Mouse (Mus musculus) forebrain, embryonic 16.5 days (tissue): Measurements from ENCODE around the gene Celsr1. TPM values are rescaled to one million over a fixed set of nuclear protein-coding genes. Genes with fewer than 3 reads are reported as not detected.
A peak's percentile ranks its signal among the peaks of the same experiment; 100 is the strongest.

Source experiments
- ATAC-seq: fragments of 200-750 bp; cut with Nextera tagmentation; 2 replicates; pipeline ENCODE4 v1.8.0; 2017; ENCODE audit warnings: mild to moderate bottlenecking, moderate library complexity
- H3K27ac ChIP-seq: fragments of 300-500 bp; sonication (generic); 2 replicates; pipeline ENCODE4 v1.5.1; 2014; ENCODE audit warnings: low read length, control low read depth
- H3K27me3 ChIP-seq: fragments of 300-500 bp; sonication (generic); replicated peaks from 2 replicates; pipeline ENCODE4 v1.6.1; 2014; ENCODE audit warnings: low read length; ENCODE audit not compliant: control insufficient read depth, insufficient read depth
- H3K36me3 ChIP-seq: fragments of 300-500 bp; sonication (generic); 2 replicates; pipeline ENCODE4 v1.6.1; 2014; ENCODE audit not compliant: control insufficient read depth, insufficient read depth
- H3K4me1 ChIP-seq: fragments of 300-500 bp; sonication (generic); replicated peaks from 2 replicates; pipeline ENCODE4 v1.6.1; 2014; ENCODE audit warnings: low read length; ENCODE audit not compliant: control insufficient read depth, insufficient read depth
- H3K4me2 ChIP-seq: fragments of 300-500 bp; sonication (generic); 2 replicates; pipeline ENCODE4 v1.6.1; 2014; ENCODE audit warnings: mild to moderate bottlenecking, low read length, control low read depth
- H3K4me3 ChIP-seq: fragments of 300-500 bp; sonication (generic); replicated peaks from 2 replicates; pipeline ENCODE4 v1.5.1; 2014; ENCODE audit warnings: mild to moderate bottlenecking, low read length, control low read depth
- H3K9ac ChIP-seq: fragments of 300-500 bp; sonication (generic); replicated peaks from 2 replicates; pipeline ENCODE4 v1.6.1; 2014; ENCODE audit warnings: low read depth, low read length, control low read depth
- H3K9me3 ChIP-seq: fragments of 300-500 bp; sonication (generic); 2 replicates; pipeline ENCODE4 v1.6.1; 2016; ENCODE audit warnings: low read length; ENCODE audit not compliant: control insufficient read depth
- WGBS: fragments of 180-500 bp; shearing (Covaris S2); extraction: QIAGEN DNeasy Blood & Tissue Kit; methylation state at CpG from one replicate; pipeline ENCODE4 v1.1.7; 2014; 5-methylcytosine and 5-hydroxymethylcytosine counted together
- polyA plus RNA-seq: library from polyadenylated mRNA; unstranded; fragments of >200 nt; fragmentation: Nextera tagmentation; extraction: Ambion mirVana; gene quantifications from 2 replicates; pipeline ENCODE4 v1.2.1, GENCODE M21; 2015

Gene Celsr1
- polyA plus RNA-seq, 1 experiment from 2014 or later: 4.6 TPM

DNA sequence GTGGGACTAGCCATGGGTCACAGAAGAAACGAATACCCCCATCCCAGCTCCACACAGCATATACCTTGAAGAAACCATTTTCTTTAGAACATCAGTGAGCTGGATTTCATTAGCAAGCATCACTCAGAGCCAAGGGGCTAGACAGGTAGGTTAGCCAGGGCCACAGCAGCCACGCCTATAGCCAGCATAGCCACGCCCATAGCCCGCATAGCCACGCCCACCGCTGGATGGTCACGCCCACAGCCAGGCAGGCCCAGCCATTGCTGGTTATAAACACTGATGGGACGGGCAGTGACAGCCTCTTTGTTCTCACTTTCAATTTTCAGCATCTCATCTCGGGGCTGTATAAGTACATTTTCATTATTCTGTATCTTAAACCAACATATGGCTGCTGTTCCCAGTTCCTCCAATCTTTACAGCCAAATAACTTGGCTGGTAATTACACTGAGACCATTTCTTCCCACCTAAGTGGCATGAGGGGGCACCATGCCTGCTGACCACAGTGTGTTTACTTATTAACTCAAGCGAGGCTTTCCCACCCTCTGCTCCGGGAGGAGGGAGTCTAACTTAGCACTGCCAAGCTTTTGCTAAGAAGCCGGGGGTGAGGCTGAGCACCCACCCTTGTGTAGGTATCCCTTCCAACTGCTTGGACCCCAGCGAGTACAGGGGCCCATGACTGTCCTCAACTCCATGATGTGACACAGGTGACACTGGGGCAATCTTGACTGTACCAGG, 37.4 kb downstream of the Celsr1 start:
- Histone ChIP-seq H3K4me2 (no peak overlapping the region), H3K27me3 (no peaks in the 10 kb centered on the region), H3K27ac (peak overlapping the region; percentile 93), H3K9ac (no peak overlapping the region), H3K9me3 (no peaks in the 10 kb centered on the region), H3K4me3 (no peak overlapping the region), H3K4me1 (peaks cover 80% of the 10 kb centered on the region), H3K36me3 (no peaks in the 10 kb centered on the region)
- WGBS: 36% methylated on average over 13 of the region's 13 CpGs
- ATAC-seq: no peak

DNA sequence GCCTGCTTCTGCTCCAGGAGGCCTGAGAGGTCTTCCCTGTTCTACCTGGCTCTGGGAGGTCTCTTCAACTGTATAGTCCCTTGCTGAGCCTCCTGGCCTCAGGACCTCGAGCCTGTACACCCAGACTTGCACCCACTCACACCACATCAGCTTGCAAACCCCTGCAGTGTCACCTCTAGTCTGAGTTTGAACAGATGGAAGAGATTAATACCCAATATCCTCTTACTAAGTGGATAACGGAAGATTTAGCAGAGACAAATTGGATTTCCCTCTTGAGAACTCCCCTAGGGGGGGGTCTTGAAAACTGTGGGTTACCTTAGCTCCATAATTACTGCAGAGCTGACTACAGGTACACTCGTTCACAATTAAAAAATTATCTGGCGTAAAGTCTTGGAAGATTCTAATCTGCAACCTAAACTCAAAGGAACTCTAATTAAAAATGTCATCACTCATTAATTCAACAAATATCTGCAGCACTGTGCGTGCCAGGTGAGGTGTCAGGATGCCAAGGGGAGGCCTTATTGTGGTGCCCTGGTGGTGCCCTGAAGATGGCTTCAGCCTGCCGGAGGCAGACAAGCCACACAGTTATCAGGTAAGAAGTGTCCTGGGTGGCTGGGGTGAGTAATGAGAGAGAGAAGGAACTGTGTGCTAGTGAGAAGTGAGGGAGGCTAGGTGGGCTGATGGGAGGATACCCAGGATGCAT, 38.5 kb downstream of the Celsr1 start:
- peaks cover 75% of the 10 kb centered on the region for H3K4me1 ChIP-seq
- no peaks in the 10 kb centered on the region for H3K27me3 ChIP-seq
- H3K9me3 ChIP-seq: no peaks in the 10 kb centered on the region
- no peak for ATAC-seq
- 40% methylated on average over 6 of the region's 6 CpGs for WGBS
- no peak overlapping the region for H3K9ac ChIP-seq
- no peak overlapping the region for H3K4me2 ChIP-seq
- no peaks in the 10 kb centered on the region for H3K36me3 ChIP-seq
- no peak overlapping the region for H3K4me3 ChIP-seq
- peak overlapping the region; percentile 93 for H3K27ac ChIP-seq

DNA sequence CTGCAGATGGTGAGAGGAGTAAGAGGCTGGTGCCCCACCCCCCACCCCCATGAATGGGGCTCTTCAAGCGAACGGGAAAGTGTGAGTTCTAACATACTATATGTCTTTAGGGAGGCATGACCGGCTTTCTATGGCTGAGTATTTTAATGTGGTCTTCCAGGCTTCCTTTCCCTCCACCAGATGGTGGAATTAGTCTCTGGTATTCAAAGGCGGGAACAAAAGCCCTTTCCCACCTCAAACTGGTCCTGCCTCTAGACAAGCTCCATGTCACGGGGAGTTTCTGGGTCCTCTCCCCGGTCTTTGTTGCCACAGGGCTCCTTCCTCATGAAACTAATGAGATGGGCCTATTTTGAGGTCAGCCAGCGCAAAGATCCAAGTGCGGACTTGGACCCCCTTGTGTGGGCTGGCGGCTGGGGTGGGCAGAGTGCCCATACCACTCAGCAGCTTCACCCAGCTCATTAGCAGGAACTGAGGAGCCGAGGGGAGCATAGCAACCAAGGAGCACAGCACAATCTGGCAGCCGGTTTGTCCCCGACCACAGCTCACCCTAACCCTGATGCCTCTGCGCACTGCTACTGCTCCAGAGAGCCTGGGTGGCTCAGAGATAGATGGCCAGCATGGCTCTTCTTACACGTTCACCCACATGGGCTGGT, 39.5 kb downstream of the Celsr1 start:
- Histone ChIP-seq H3K27me3 (no peaks in the 10 kb centered on the region), H3K36me3 (no peaks in the 10 kb centered on the region), H3K9ac (no peak overlapping the region), H3K27ac (peak overlapping the region; percentile 93), H3K4me2 (peak overlapping the region; percentile 18; the same call in 1 of the 2 replicates), H3K4me3 (no peak overlapping the region), H3K9me3 (no peaks in the 10 kb centered on the region), H3K4me1 (peaks cover 70% of the 10 kb centered on the region)
- WGBS: 12% methylated on average over 14 of the region's 14 CpGs
- peak; percentile 85 for ATAC-seq

DNA sequence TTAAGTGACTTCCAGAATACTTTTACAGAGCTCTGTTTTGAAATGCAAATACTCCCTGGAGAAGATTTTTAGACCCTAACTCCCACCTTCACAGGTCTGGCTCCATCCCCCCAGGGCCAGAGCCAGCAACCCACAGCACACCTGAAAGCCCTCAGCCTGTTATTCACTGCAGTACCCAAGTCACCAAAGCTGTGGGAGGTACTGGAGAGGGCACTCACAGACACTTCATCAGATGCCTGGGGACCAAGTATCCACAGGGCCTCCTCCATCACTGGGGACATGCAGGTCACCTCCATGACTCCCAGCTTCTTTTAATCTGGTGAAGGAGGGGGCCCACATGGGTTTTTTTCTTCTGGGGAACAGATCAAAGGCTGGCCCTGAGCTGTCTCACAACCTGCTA, 40.2 kb downstream of the Celsr1 start:
- no peaks in the 10 kb centered on the region for H3K36me3 ChIP-seq
- H3K4me2 ChIP-seq: no peak overlapping the region
- H3K27me3 ChIP-seq: no peaks in the 10 kb centered on the region
- H3K9me3 ChIP-seq: no peaks in the 10 kb centered on the region
- H3K4me3 ChIP-seq: no peak overlapping the region
- peaks cover 70% of the 10 kb centered on the region for H3K4me1 ChIP-seq
- ATAC-seq: no peak
- H3K27ac ChIP-seq: peak overlapping the region; percentile 93
- 0 out of 2 replicates have a peak overlapping the region, but pooled peaks have one; percentile 6 for H3K9ac ChIP-seq

DNA sequence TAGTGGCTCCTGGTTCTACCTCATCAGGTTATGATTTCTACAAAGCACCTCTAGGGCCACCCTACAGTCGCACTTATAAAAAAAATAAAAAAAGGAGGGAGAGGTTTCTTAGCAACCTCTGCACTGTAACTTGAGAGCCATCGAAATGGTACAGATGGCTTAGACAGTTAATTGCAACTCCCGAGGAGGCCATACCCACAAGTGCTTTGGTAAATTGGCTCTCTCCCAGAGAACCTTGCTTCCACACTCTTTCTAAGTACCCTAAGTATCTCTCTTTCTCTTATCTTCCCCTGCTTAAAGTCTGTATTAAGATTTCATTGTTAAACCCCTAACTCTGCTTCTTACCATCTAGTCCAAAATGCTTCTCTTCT, 41.5 kb downstream of the Celsr1 start:
- H3K27me3 ChIP-seq: no peaks in the 10 kb centered on the region
- 5% methylated on average over 3 of the region's 3 CpGs for WGBS
- H3K4me2 ChIP-seq: no peak overlapping the region
- ATAC-seq: no peak
- peaks cover 62% of the 10 kb centered on the region for H3K4me1 ChIP-seq
- peak overlapping the region; percentile 93 for H3K27ac ChIP-seq
- H3K36me3 ChIP-seq: no peaks in the 10 kb centered on the region
- H3K4me3 ChIP-seq: no peak overlapping the region
- no peak overlapping the region for H3K9ac ChIP-seq
- no peaks in the 10 kb centered on the region for H3K9me3 ChIP-seq

DNA sequence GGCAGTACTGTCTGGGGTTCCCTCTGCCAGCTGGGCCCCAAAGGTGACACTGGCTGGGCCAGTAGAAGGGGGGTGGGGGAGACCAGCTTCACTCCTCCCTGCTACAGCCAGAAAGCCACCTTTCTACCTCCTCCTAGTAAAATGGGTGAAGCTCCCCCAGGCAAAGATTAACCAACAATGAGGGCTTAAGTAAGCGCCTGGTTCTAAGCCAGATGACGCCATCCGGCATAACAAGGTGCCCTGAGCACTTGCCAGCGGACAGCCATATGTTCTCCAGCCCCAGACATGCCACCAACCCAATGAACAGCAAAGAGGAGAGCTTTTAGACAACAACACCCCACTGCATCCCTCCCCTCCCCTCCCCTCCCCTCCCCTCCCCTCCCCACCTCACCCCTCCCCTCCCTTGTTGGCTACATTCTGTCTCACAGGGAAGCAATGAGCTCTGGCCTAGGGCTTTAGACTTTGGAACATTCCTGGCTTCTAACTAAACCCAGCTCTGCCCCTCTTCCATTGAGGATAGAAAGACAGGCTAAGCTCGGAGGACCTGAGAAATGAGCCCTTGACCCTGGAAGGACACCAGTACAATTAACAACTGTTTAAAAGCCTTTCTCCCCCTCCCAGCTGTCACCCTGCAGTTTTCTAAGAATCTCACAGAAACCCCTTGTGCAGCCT, 42.0 kb downstream of the Celsr1 start:
- ATAC-seq: peak; percentile 47
- 14% methylated on average over 5 of the region's 5 CpGs for WGBS
- H3K4me1 ChIP-seq: peaks cover 58% of the 10 kb centered on the region

DNA sequence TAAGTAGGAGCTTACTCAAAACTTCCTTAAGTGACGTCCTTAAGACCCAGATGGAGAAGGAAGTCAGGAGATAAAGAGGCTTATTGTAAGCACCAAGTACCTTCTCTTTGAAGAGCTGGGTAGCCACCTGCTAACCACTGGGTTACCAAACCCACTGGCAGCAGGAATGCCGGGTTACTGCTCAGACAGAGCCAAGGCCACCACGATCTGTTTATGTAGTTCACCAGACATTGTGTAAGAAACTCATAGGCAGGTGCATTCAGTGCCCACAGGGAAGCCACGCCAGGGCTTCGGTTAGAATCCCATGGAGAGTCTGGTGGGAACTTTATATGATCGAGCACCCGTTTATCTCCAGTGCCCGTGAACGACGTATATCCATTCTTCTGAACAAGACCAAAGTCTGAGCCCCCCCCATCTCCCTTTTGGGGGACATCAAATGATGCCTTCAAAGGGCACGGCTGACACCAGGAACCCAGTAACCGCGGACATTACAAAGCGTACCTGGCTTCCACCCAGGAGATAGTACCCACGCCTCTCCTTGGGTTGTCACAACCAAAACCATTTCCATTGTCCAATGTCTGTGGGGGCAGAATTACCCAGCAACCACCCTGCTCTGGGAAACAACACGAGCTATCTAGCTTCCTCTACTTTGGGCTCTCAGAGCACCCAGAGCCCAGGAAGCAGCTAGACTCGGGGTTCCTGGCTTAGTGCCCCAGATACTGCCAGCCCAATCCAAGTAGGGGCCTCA, 42.7 kb downstream of the Celsr1 start:
- Histone ChIP-seq H3K9me3 (no peaks in the 10 kb centered on the region), H3K4me2 (no peak overlapping the region), H3K4me1 (peaks cover 54% of the 10 kb centered on the region), H3K27ac (peak overlapping the region; percentile 89), H3K27me3 (no peaks in the 10 kb centered on the region), H3K36me3 (no peaks in the 10 kb centered on the region), H3K9ac (no peak overlapping the region), H3K4me3 (no peak overlapping the region)
- 63% methylated on average over 17 of the region's 17 CpGs for WGBS
- ATAC-seq: no peak; the same call in 1 of the 2 replicates

More for the DNA sequence above, 42.0 kb downstream of the Celsr1 start:
- Histone ChIP-seq H3K9me3 (no peaks in the 10 kb centered on the region), H3K27me3 (no peaks in the 10 kb centered on the region), H3K4me3 (no peak overlapping the region), H3K36me3 (no peaks in the 10 kb centered on the region), H3K4me2 (no peak overlapping the region), H3K9ac (no peak overlapping the region), H3K27ac (peak overlapping the region; percentile 93)

DNA sequence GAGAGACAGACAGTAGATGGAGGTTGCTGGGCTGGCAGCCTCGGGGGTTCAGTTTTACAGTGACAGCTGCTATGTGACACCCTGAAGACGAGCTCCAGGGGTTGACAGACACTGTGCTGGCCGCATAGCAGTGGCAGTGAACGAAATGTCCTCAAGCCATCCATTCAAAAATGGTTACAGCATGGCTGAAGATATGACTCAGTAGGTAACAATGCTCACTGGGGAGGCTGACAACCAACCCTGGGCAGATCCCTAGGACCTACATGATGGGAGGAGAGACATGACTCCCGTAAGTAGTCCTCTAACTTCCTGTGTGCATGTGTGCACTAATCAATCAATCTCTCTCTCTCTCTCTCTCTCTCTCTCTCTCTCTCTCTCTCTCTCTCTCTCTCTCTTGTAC, 45.7 kb downstream of the Celsr1 start:
- H3K4me1 ChIP-seq: peaks cover 33% of the 10 kb centered on the region
- no peaks in the 10 kb centered on the region for H3K27me3 ChIP-seq
- no peaks in the 10 kb centered on the region for H3K9me3 ChIP-seq
- no peak overlapping the region for H3K4me3 ChIP-seq
- H3K9ac ChIP-seq: no peak overlapping the region
- WGBS: 58% methylated on average over 5 of the region's 5 CpGs
- H3K27ac ChIP-seq: no peak overlapping the region
- no peak overlapping the region for H3K4me2 ChIP-seq
- H3K36me3 ChIP-seq: no peaks in the 10 kb centered on the region
- no peak for ATAC-seq
